Mouse (Mus musculus) midbrain, embryonic 11.5 days (tissue): ENCODE data around the gene Ms4a10. TPM values are rescaled to one million over a fixed set of nuclear protein-coding genes. Genes with fewer than 3 reads are reported as not detected.

Source experiments
- ATAC-seq: fragments of 200-750 bp; cut with Nextera tagmentation; 2 replicates; pipeline ENCODE4 v1.8.0; 2017; ENCODE audit warnings: moderate TSS enrichment, moderate library complexity; ENCODE audit not compliant: low FRiP score
- DNase-seq: peaks from one replicate; pipeline ENCODE4 v3.0.0; 2015; ENCODE audit warnings: low spot score; ENCODE audit errors: missing footprints
- H3K27ac ChIP-seq: fragments of 300-500 bp; sonication (generic); 2 replicates; pipeline ENCODE4 v1.5.1; 2014; ENCODE audit warnings: low read depth, low read length
- H3K27me3 ChIP-seq: fragments of 300-500 bp; sonication (generic); 2 replicates; pipeline ENCODE4 v1.6.1; 2014; ENCODE audit warnings: mild to moderate bottlenecking, low read length, moderate library complexity, mixed read lengths; ENCODE audit not compliant: control insufficient read depth, insufficient read depth
- H3K36me3 ChIP-seq: fragments of 300-500 bp; sonication (generic); 2 replicates; pipeline ENCODE4 v1.6.1; 2014; ENCODE audit warnings: mild to moderate bottlenecking, low read length, moderate library complexity, mixed read lengths; ENCODE audit not compliant: control insufficient read depth, insufficient read depth
- H3K4me1 ChIP-seq: fragments of 300-500 bp; sonication (generic); 2 replicates; pipeline ENCODE4 v1.6.1; 2014; ENCODE audit warnings: low read length; ENCODE audit not compliant: control insufficient read depth, insufficient read depth
- H3K4me2 ChIP-seq: fragments of 300-500 bp; sonication (generic); 2 replicates; pipeline ENCODE4 v1.6.1; 2014; ENCODE audit warnings: mild to moderate bottlenecking, moderate library complexity
- H3K4me3 ChIP-seq: fragments of 300-500 bp; sonication (generic); 2 replicates; pipeline ENCODE4 v1.5.1; 2014; ENCODE audit warnings: low read depth, low read length
- H3K9ac ChIP-seq: fragments of 300-500 bp; sonication (generic); 2 replicates; pipeline ENCODE4 v1.6.1; 2014; ENCODE audit warnings: low read length
- H3K9me3 ChIP-seq: fragments of 300-500 bp; sonication (generic); 2 replicates; pipeline ENCODE4 v1.6.1; 2016; ENCODE audit warnings: low read length; ENCODE audit not compliant: control insufficient read depth
- WGBS: fragments of 180-500 bp; shearing (Covaris S2); extraction: QIAGEN DNeasy Blood & Tissue Kit; methylation state at CpG from one replicate; pipeline ENCODE4 v1.1.7; 2014; 5-methylcytosine and 5-hydroxymethylcytosine counted together
- polyA plus RNA-seq: library from polyadenylated mRNA; unstranded; fragments of >200 nt; fragmentation: Nextera tagmentation; extraction: Ambion mirVana; gene quantifications from 2 replicates; pipeline ENCODE4 v1.2.1, GENCODE M21; 2014

The Ms4a10 gene
- polyA plus RNA-seq, 1 experiment from 2014 or later: not detected

DNA sequence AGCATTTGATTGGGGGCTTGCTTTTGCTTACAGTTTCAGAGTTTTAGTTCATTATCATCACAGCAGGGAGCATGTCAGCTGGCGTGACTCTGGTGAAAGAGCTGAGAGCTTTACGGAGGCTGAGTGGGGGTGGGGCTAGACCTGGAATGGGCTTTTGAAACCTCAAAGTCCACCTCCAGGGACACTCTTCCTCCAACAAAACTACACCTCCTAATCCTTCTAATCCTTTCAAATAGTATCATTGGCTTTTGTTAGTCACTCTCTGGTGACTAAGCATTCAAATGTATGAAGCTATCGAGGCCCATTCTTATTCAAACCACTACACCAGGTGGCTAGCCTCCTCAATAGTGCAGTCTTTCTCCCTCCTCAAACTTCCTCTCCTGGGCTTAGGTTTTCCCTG is 1.8 kb downstream of the Ms4a10 start:
- Histone ChIP-seq H3K27me3 (no peaks in the 10 kb centered on the region), H3K4me1 (no peaks in the 10 kb centered on the region), H3K27ac (no peak overlapping the region), H3K9me3 (no peaks in the 10 kb centered on the region), H3K4me3 (no peak overlapping the region), H3K9ac (no peak overlapping the region), H3K4me2 (no peak overlapping the region), H3K36me3 (no peaks in the 10 kb centered on the region)
- WGBS: 19% methylated on average over 3 of the region's 3 CpGs
- no peak for ATAC-seq
- DNase-seq: no peak

DNA sequence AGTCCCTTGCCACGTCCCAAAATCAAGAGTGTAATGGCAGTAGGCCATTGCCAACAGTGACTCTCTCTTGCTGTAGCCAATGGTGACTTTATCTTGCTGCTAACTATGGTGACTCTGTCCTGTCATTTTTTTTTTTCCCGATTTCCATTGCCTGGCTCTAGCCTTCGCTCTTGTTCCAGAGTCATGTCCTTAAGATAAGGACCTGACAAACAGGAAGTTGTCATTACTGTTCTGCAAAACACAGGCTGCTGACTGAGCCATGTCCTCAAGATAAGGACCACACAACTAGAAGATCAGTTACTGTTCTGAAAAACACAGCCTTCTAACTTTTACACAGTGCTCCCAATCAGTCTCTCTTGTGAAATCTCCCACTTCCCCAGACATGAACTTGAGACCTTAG is 4.0 kb downstream of the Ms4a10 start:
- WGBS: 79% methylated on average over 3 of the region's 3 CpGs
- Histone ChIP-seq H3K36me3 (no peaks in the 10 kb centered on the region), H3K4me1 (no peaks in the 10 kb centered on the region), H3K4me2 (no peak overlapping the region), H3K4me3 (no peak overlapping the region), H3K9ac (no peak overlapping the region), H3K27me3 (no peaks in the 10 kb centered on the region), H3K27ac (no peak overlapping the region), H3K9me3 (no peaks in the 10 kb centered on the region)
- no peak for ATAC-seq
- DNase-seq: no peak

DNA sequence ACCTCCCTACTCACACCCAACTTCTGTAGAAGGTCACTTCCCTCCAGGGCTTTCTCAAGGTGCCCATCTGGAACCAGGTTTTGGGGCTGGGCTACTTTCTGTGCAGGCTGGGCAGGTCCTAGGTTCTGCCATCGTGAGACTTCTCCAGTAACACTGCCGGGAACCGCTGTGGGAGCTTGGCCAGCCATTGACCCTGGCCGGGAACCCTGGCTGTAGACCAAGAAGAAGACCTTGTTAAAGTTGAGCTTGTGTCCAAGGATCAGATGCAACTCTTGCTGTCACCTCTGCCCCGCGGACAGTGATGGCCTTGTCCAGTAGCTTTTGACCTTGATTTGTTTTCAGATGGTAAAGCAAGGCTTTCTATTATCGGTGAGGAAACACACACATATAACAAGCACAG is 5.9 kb downstream of the Ms4a10 start:
- no peak overlapping the region for H3K9ac ChIP-seq
- H3K27ac ChIP-seq: no peak overlapping the region
- DNase-seq (no peak), ATAC-seq (no peak)
- no peak overlapping the region for H3K4me2 ChIP-seq
- no peak overlapping the region for H3K4me3 ChIP-seq
- no peaks in the 10 kb centered on the region for H3K27me3 ChIP-seq
- H3K4me1 ChIP-seq: no peaks in the 10 kb centered on the region
- H3K9me3 ChIP-seq: no peaks in the 10 kb centered on the region
- H3K36me3 ChIP-seq: no peaks in the 10 kb centered on the region
- 91% methylated on average over 7 of the region's 7 CpGs for WGBS

DNA sequence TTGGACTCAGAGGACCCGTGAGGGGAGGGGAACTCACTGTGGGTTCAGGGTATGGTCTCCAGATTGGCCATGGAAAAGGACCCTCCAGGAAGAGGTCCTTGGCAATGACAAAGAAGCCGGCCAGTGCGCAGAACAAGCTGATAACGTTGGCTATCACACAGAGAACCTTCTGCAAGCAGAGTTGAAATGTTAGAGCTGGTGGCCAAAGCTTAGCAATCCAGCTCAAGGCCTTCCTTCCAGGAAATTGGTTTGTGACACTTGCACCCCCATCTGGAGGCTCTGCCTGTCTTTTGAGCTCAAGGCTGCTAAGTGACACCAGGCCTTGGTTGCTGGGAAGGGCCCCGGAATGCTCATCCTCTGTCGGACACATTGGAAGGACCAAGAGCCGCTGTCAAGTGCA is 8.7 kb downstream of the Ms4a10 start:
- Histone ChIP-seq H3K27ac (no peak overlapping the region), H3K4me2 (no peak overlapping the region), H3K9ac (no peak overlapping the region), H3K9me3 (no peaks in the 10 kb centered on the region), H3K4me1 (no peaks in the 10 kb centered on the region), H3K4me3 (no peak overlapping the region), H3K36me3 (no peaks in the 10 kb centered on the region), H3K27me3 (no peaks in the 10 kb centered on the region)
- DNase-seq (no peak), ATAC-seq (no peak)
- 91% methylated on average over 7 of the region's 7 CpGs for WGBS

DNA sequence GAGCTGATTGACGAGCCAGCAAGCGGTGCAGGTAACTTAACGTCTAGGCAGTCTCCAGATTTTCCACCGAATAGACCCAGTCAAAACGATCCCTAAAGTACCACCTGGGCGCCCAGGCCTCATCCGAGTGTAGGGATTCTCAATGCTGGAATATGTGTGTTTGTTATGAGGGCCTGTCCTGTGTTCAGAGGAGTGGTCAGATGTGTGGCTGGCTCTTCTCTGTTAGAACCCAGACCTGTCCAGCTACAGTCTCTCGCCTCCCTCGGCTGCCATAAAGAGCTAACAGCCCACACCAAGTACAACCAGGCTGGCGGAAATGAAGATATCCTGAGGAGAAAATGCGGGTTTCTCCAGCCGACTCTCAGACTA is 14.5 kb downstream of the Ms4a10 start:
- no peak overlapping the region for H3K27ac ChIP-seq
- H3K9me3 ChIP-seq: no peaks in the 10 kb centered on the region
- ATAC-seq (no peak), DNase-seq (peak; percentile 89)
- no peaks in the 10 kb centered on the region for H3K36me3 ChIP-seq
- 48% methylated on average over 12 of the region's 12 CpGs for WGBS
- H3K4me3 ChIP-seq: no peak overlapping the region
- no peak overlapping the region for H3K4me2 ChIP-seq
- H3K4me1 ChIP-seq: no peaks in the 10 kb centered on the region; the same call in 1 of the 2 replicates
- H3K9ac ChIP-seq: no peak overlapping the region
- no peaks in the 10 kb centered on the region for H3K27me3 ChIP-seq

DNA sequence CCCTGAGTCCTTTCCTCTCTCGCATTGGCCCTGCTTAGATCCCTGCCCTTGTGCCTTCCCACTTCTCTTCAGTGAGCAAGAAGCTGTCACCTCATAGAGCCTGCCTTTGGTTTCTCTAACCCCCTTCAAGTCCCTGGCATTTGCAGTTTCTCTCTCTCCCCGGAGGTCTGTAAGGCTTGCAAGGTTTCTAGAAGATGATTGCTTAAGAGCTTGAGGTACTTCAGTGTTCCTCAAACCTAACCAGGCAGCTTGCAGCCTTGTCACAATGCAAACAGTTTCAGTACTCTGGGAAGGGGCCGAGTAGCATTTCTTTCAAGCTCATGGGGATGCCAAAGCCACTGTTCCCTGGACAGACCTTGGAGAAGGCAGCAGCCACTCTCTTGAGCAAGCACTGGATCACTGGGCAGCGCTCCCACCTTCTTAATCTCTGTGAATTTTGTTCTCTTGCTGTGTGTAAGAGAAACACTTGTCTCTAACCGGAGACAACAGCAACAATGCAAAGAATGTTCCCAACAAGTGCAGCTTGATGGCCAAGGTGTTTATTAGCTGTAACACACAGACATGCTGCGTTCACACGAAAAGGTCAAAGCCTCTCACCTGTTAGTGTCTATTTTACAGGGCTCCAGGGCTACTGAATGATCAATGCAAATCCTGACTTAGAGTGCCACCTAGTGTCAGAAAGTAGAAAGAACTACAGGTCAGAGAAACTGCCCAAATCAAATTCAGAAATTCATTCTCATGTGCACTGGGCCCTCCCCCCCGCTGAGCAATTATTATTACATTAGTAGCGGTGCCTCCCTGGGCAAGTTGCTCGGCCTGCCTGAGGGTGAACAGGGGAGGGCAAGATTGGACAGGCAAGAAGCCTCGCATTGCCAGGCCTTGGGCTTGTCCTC is 15.1 kb downstream of the Ms4a10 start:
- DNase-seq (peak; percentile 95), ATAC-seq (peak; percentile 78; the same call in 1 of the 2 replicates)
- Histone ChIP-seq H3K27me3 (no peaks in the 10 kb centered on the region), H3K9me3 (no peaks in the 10 kb centered on the region), H3K36me3 (no peaks in the 10 kb centered on the region), H3K27ac (no peak overlapping the region), H3K9ac (no peak overlapping the region), H3K4me2 (no peak overlapping the region), H3K4me3 (no peak overlapping the region), H3K4me1 (no peaks in the 10 kb centered on the region; the same call in 1 of the 2 replicates)
- 30% methylated on average over 11 of the region's 11 CpGs for WGBS

DNA sequence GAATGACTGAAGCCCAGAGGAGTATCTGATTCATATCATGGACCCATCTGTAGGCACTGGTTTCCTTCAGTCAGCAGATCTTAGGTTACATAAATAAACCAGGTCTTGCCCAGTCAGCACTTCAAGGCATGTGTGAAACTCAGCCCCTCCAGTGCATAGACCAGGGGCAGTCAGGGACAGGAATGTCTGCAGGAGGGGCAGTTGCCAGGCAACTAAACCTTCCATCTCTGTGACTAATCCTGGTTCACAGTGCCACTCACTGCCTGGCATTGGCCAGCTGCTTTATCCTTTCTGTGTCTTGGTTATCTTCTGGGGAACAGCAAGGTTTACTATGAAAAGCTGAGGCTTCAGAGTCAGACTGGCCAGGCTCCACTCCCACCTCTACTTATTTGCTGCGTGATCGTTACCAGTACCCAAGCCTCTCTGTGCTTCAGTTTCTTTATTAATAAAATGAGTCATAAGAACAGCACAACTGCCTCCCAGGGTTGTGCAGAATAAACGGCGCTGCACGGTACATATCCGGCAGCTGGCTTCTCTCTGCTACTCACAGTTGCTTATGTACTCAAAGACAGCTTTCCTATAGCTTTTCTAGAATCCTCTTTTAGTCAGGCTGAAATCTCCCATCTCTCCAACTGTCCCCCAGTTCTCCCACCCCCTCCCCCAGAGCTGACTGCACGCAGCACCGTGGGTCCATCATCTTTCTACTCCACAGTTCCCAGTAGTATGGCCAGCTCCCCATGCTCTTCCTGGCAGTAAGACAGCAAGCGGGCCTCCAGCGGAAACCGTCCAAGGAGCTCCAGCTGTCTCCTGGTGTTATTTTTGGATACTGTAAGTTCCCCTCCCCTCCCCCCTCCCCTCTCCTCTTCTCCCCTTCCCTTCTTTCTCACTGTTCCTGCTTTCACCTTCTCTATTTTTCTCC is 22.2 kb downstream of the Ms4a10 start:
- peak; percentile 87 for DNase-seq
- H3K4me2 ChIP-seq: no peak overlapping the region
- ATAC-seq: no peak
- 60% methylated on average over 11 of the region's 11 CpGs for WGBS
- no peaks in the 10 kb centered on the region for H3K27me3 ChIP-seq
- H3K36me3 ChIP-seq: no peaks in the 10 kb centered on the region
- H3K27ac ChIP-seq: no peak overlapping the region
- no peaks in the 10 kb centered on the region for H3K9me3 ChIP-seq
- H3K4me3 ChIP-seq: no peak overlapping the region
- peaks cover 11% of the 10 kb centered on the region for H3K4me1 ChIP-seq
- H3K9ac ChIP-seq: peak overlapping the region; percentile 4; the same call in 1 of the 2 replicates

DNA sequence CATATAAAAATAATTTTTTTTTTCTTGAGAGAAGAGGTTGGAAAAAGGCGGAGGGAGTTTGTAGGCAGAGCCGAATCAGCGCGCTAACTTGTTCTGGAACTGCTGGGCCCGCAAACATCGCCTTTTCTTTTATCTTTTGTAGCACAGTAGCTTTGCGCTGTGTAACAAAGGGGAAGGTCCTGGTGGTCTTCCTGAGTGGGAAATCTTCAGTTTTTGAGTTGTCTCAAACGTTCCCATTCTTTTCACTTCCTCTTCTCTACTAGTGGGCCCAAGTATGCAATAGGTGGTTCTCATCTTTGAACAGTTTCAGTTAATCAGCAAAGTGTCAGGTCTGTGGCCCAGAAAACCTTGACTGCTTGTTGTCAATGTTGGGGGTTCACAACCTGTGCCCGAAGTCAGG is 24.9 kb downstream of the Ms4a10 start:
- Histone ChIP-seq H3K4me3 (peak overlapping the region; percentile 50), H3K36me3 (peaks cover 9% of the 10 kb centered on the region; the same call in 1 of the 2 replicates), H3K27me3 (no peaks in the 10 kb centered on the region), H3K4me2 (peak overlapping the region; percentile 99), H3K9me3 (no peaks in the 10 kb centered on the region), H3K9ac (peak overlapping the region; percentile 59; the same call in 1 of the 2 replicates), H3K4me1 (peaks cover 18% of the 10 kb centered on the region), H3K27ac (no peak overlapping the region)
- 31% methylated on average over 9 of the region's 9 CpGs for WGBS
- ATAC-seq: peak; percentile 10; the same call in 1 of the 2 replicates
- peak; percentile 89 for DNase-seq

DNA sequence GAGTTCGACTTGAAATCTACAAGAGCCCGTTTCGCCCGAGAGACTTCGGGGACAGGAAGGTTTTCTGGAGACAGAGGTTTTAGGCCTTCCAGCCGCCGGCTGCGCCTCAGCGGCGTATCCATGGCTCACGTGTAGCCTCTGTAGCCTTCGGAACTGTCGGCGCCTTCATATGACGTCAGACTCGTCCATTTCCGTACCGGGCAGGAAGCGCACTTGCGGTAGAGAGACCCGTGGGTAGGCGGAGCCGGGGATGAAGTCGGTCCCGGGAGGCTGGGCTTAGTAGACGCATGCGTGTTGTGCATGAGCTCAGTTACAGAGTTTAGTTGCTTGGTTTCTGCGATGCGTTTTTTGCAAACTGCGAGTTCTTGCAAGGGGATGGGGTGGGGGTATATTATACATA is 25.4 kb downstream of the Ms4a10 start, which contains the start of gene Ccdc86:
Ccdc86 (minus strand) TSS at position 155 of the 400 bp plus-strand sequence.
- no peaks in the 10 kb centered on the region for H3K27me3 ChIP-seq
- no peaks in the 10 kb centered on the region for H3K9me3 ChIP-seq
- H3K36me3 ChIP-seq: peaks cover 14% of the 10 kb centered on the region; the same call in 1 of the 2 replicates
- peaks cover 18% of the 10 kb centered on the region for H3K4me1 ChIP-seq
- DNase-seq (peak; percentile 100), ATAC-seq (peak; percentile 98)
- H3K4me3 ChIP-seq: peak within 1 kb of the TSS; percentile 50
- H3K9ac ChIP-seq: peak within 1 kb of the TSS; percentile 80
- no peak within 1 kb of the TSS for H3K27ac ChIP-seq
- peak within 1 kb of the TSS; percentile 99 for H3K4me2 ChIP-seq
- under 1% methylated on average over 30 of the region's 30 CpGs for WGBS
